Mouse (Mus musculus) heart, postnatal 10 days (tissue): Measurements from ENCODE around the gene Rpl10a. TPM values are rescaled to one million over a fixed set of nuclear protein-coding genes. Genes with fewer than 3 reads are reported as not detected.
"Not testable (repeated sequence)": the region's sequence is repeated elsewhere in the genome, so short reads cannot be mapped to it uniquely, and the experiment has no call there.

ENCODE experiments used
- DNase-seq, 2 experiments: peaks; one replicate each; pipeline ENCODE4 v3.0.0; 2021
- intact Hi-C: fragments of 180-260 bp; cut with DNase I; formaldehyde crosslinking; loops from one replicate; pipeline ENCODE4 v1.15.1; 2025
- total RNA-seq, 2 experiments: library from RNA; stranded (reverse); gene quantifications; 2 replicates each; pipeline ENCODE4 v1.2.3; 2021

The Rpl10a gene
- total RNA-seq, 2 experiments from 2014 or later: 584 to 595 TPM

- DNase-seq: no peak
- intact Hi-C loops: no loop called here
Measured at GRCm38 (mm10) chr17:28352018-28352417, 23.7 kb downstream of the Rpl10a start.

DNA sequence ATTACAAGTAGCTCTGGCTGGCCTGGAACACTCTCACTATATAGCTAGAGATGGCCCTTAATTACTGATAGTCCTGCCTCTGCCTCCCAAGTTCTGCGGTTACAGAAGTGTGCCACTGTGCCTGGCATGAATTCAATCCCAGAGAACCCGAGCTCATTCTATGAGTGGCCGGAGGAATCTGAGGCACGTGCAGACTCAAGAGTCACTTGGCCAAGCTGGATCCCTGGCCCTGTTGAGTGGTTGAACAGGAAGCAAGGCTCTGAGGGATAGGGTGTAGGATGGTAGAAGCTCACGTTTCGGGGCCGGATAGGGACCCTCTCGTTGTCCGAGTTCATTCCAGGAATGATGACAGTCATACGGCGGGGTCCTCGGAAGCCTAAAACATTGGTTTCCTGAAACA is 27.6 kb downstream of the Rpl10a start:
- intact Hi-C loops: no loop called here
- DNase-seq: peak; percentile 59 to 60

- intact Hi-C loops, DNase-seq: not testable (repeated sequence)
Measured at GRCm38 (mm10) chr17:28358576-28359261, 30.4 kb downstream of the Rpl10a start.

- DNase-seq: no peak
- intact Hi-C loops: no loop called here
Measured at GRCm38 (mm10) chr17:28360531-28361277, 32.4 kb downstream of the Rpl10a start.

- intact Hi-C loops: no loop called here
- DNase-seq: no peak
Measured at GRCm38 (mm10) chr17:28361921-28362652, 33.8 kb downstream of the Rpl10a start.

GRCm38 (mm10) chr17:28362653-28363292 is 34.5 kb downstream of the Rpl10a start:
- DNase-seq: no peak
- intact Hi-C loops: no loop called here

GRCm38 (mm10) chr17:28363507-28363906 is 35.2 kb downstream of the Rpl10a start:
- no peak for DNase-seq
- intact Hi-C loops: no loop called here

DNA sequence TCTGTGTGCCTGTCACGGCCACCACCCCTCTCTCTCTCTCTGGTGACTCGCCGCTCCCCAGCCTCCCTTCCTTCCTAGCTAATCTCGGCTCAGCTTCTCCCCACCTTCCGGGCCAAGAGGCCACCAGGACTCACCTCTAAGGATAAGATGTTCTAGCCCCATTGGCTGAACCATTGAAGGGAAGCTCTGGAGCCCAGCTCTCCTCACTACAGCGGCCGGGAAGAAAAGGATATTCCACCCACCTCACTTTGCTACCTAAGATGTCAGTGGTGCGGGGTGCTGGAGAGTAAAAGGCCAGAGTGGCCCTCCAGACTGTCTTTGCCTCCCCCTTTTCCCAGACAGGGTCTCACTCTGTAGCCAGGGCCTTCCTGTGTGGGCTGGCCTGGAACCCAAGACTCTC is 36.9 kb downstream of the Rpl10a start, which contains the start of gene Tulp1:
Gene Tulp1 (minus strand): TSS at position 101 of the 400 bp plus-strand sequence.
- intact Hi-C loops: no loop called here
- DNase-seq: no peak

- intact Hi-C loops: loop anchor here (2.0 kb wide), 1 partner anchor 142 kb away; no protein-coding TSS in a partner anchor
- DNase-seq: peak; percentile 79 to 91
Measured at GRCm38 (mm10) chr17:28368449-28368848, 40.2 kb downstream of the Rpl10a start.

DNA sequence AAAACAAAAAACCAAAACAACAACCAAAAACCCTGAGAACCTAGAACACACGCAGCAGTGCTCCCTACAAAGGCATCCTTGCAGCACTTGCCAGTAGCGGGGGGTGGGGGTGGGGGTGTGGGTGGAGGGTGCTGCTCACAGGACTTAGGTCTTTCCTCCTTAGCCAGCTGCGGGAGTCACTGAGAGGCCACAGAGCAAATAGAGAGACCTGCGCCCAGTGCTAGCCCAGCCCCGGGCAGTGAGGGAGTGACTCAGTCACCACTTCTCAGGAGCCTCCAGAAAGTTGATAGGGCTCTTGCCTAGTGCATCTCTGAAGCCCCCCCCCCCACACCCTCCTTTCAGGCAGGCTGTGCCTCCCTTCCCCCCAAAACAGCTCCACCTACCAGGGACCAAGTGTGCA is 40.8 kb downstream of the Rpl10a start:
- DNase-seq: no peak
- intact Hi-C loops: loop anchor here (2.0 kb wide), 1 partner anchor 142 kb away; no protein-coding TSS in a partner anchor

DNA sequence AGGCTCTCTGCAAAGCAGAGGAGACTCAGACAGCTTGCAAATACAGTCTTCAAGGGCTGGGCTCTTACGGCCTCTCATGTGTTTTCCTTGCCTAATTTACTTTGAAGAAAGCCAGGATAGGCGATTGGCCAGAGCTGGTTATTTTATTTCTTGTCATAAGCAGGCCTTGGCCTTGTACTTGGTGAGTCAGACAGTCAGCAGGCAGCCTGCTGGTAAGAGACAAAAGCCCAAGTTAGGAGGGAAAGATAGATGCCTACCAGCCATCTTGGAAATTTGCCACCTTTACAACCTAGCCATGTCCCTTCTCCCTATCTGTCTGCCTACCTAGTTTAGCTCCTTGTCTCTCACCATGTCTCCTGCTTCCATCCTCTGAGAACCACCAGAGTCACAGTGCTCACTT is 43.0 kb downstream of the Rpl10a start:
- intact Hi-C loops: loop anchor here (5.0 kb wide), 1 partner anchor 164 kb away; the partner anchor contains the start of gene Def6
- no peak for DNase-seq

DNA sequence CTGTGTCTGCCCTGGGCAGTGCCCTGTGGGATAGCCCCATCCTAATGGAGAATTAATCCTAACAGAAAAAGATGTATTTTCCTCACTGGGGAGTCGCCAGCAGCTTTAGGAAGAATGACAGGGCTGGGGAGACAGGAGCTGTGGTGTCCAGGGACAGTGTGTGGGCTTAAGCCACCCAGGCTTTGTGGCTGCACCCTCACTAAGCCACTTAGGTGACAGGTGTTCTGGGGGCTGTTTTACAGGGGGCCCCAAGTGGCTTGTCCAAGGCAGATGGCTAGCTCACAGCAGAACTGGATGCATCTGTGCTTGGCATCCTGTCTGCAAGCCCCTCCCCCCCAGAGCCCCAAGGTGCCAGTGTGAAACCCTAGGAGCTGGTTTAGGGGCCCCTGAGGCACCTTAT is 43.7 kb downstream of the Rpl10a start:
- DNase-seq: no peak
- intact Hi-C loops: loop anchor here (5.0 kb wide), 1 partner anchor 165 kb away; the partner anchor contains the start of gene Def6

DNA sequence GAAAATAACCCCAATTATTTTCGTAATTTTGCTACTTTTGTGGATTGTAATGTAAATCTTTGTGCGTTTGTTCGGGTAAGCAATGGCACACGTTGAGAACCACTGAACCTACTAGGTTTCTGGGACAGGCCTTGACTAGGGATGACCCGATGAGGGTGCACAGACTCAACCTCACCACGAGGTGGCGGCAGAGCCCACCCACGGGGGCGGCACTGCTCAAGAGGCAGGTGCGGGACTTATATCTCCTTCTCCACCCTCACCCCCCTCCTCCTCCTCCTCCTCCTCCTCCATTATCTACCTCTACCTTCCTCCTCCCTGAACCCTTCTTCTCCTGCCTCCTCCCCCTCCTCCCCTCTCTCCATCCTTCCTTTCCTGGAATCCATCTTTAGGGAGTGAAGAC is 45.5 kb downstream of the Rpl10a start:
- intact Hi-C loops: loop anchor here (5.0 kb wide), 1 partner anchor 167 kb away; the partner anchor contains the start of gene Def6
- DNase-seq: peak; percentile 45 to 69

DNA sequence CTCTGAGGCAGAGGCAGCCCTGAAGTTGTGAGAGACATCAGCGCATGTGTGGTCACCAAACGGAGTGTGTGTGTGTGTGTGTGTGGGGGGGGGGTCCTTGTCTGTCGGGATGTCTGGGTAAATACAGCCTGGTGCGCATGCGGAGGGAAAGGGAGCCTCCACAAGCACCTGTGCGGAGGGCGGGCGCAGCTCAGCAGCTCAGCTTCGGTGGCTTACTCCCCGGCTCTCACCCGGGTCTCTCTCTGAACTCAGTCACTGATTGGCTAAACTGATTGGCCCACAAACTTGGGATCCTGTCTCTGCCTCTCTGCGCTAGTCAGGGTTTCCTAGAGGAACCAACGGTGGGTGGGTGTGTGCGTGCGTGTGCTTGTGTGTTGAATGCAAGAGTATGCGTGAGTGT is 46.2 kb downstream of the Rpl10a start:
- DNase-seq: no peak
- intact Hi-C loops: loop anchor here (5.0 kb wide), 1 partner anchor 167 kb away; the partner anchor contains the start of gene Def6

DNA sequence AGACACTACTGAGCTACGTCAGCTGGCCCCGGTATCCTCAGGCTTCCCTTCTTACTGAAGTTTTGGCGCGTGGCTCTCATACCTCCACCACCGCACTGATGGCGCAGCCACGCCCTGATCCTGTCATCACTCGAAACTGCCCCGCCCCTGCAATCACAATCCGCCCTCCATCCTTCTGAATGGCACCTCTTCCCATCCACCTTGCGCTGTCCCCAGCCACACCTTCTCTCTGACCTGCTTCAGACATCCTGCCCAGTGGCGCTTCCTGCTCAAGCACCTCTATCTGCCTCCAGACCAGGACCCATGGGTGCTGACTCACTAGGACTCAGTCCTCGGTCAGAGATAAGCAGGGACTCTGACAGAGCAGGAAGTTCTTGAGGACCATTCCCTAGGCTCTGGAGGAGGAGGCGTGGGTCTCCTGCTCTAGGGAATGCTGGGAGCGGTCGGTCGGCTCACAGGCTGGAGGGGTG is 47.4 kb downstream of the Rpl10a start:
- intact Hi-C loops: no loop called here
- no peak for DNase-seq

DNA sequence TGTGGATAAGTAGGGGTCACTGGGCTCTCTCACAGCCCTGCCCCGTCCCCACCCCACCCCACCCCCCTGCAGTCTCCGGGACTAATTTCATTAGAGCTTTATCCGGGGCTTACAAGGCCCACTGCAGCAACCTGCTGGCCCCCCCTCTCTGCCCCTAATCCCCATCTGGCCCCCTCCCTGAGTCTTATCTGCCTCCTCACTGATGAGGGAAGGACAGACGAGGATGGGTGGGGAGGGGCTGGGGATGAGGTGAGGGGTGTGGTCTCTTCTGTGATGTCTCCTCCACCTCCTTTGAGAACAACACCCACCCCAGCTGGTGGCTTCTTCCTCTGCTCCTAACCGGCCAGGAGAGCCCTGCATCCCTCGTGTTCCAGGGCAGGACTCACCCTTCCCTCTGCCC is 52.0 kb downstream of the Rpl10a start:
- DNase-seq: no peak
- intact Hi-C loops: no loop called here
